Mouse (Mus musculus) myocyte (in vitro differentiated cells): ENCODE measurements around the gene Ncapg2.

ENCODE experiments used
- CEBPB ChIP-seq: IDR thresholded peaks from 2 replicates; pipeline ENCODE4 v1.6.1; 2011; ENCODE audit warnings: mild to moderate bottlenecking, moderate library complexity; ENCODE audit not compliant: poor library complexity, insufficient read depth, severe bottlenecking
- E2F4 ChIP-seq: IDR thresholded peaks from one replicate; pipeline ENCODE4 v1.6.1; 2011; ENCODE audit warnings: mild to moderate bottlenecking, control low read depth, moderate library complexity; ENCODE audit not compliant: insufficient read depth
- MYOG ChIP-seq, 3 experiments: IDR thresholded peaks; one replicate each; pipeline ENCODE4 v1.6.1; 2011; ENCODE audit warnings: control low read depth in 2 of 3, low read depth in 2 of 3, mild to moderate bottlenecking in 2 of 3; ENCODE audit not compliant: insufficient read length in 2 of 3, control insufficient read depth in 1 of 3, insufficient read depth in 1 of 3
- POLR2A ChIP-seq: IDR thresholded peaks from one replicate; pipeline ENCODE4 v1.6.1; 2011; ENCODE audit warnings: low read depth, mild to moderate bottlenecking, control low read depth, moderate library complexity; ENCODE audit not compliant: insufficient read length
- POLR2AphosphoS2 ChIP-seq: IDR thresholded peaks from one replicate; pipeline ENCODE4 v1.6.1; 2011; ENCODE audit warnings: low read depth, control low read depth; ENCODE audit not compliant: insufficient read length
- TCF12 ChIP-seq: IDR thresholded peaks from one replicate; pipeline ENCODE4 v1.6.1; 2011; ENCODE audit warnings: mild to moderate bottlenecking, control low read depth; ENCODE audit not compliant: poor library complexity, insufficient read depth, severe bottlenecking
- TCF3 ChIP-seq: IDR thresholded peaks from one replicate; pipeline ENCODE4 v1.6.1; 2011; ENCODE audit warnings: low read depth, control low read depth; ENCODE audit not compliant: insufficient read length
- USF1 ChIP-seq: IDR thresholded peaks from one replicate; pipeline ENCODE4 v1.6.1; 2011; ENCODE audit warnings: low read depth, mild to moderate bottlenecking, control low read depth, moderate library complexity

GRCm38 (mm10) chr12:116500652-116501051 is 95.5 kb downstream of the Ncapg2 start:
- TF ChIP-seq POLR2A = no peak
- TF ChIP-seq TCF3 = no peak
- no peak for TF ChIP-seq USF1
- no peak for TF ChIP-seq POLR2AphosphoS2
- no peak for TF ChIP-seq MYOG (IDR thresholded peaks at IDR 0.05; ENCODE audit: control insufficient read depth in 1 of 3, insufficient read depth in 1 of 3, insufficient read length in 2 of 3, low read depth in 2 of 3)
- no peak for TF ChIP-seq TCF12
- TF ChIP-seq E2F4 = no peak
- TF ChIP-seq CEBPB = no peak
